Mouse (Mus musculus) heart, postnatal 36 days (tissue): ENCODE measurements around the gene St3gal3. TPM values are rescaled to one million over a fixed set of nuclear protein-coding genes. Genes with fewer than 3 reads are reported as not detected.

Source experiments
- DNase-seq, 2 experiments: peaks; one replicate each; pipeline ENCODE4 v3.0.0; 2021 to 2022
- intact Hi-C: fragments of 180-260 bp; cut with DNase I; formaldehyde crosslinking; loops from one replicate; pipeline ENCODE4 v1.15.1; 2025
- total RNA-seq, 2 experiments: library from RNA; stranded (reverse); gene quantifications; 2 replicates each; pipeline ENCODE4 v1.2.3; 2021

Gene St3gal3
- total RNA-seq, result 10 to 100 TPM; 60.3 to 66.4 TPM

DNA sequence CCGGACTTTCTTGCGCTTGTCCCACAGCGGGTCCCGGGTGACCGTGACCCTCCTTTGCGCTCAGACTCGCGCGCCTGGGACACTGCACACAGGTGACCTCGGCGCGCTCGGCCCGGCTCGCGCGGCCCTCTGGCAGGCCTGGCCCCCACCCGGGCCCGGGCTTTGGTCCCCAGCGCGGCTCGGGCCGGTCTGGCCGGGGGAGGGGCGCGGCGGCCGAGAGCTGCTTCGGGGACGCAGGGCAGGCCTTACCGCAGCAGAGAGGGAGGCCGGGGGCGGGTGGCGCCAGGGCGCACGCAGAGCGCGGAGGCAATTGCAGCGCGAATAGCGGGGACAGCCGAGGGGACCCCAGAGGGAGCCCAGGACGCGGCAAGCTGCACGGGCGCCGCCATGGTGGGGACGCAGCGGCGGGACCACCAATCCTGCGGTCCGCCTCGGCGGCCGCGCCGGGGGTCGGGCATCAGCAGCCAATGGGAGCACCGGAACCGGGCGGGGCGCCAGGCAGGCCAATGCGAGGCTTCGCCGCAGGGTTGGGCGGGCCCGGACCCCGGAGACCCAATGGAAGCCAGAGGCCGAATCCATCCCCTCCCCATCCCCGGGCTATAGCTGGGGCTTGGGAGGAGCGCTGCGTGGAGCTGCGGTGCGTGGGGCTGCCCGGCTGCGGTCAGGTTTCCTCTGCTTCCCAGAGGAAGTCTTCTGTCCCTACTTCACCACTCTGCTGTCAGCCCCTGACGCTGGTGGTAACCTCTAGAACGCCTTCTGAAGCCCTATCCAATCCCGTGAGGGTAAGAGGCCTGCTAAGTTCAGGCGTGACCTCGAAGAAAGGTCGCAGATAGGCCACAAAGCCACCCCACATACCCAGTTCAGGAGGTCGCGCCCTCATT, at the start of gene St3gal3:
TSS of gene St3gal3 (minus strand) at position 430 of the 881 bp plus-strand sequence.
- intact Hi-C loops, result loop anchor here (5.0 kb wide), 1 partner anchor 43 kb away; no protein-coding TSS in a partner anchor
- DNase-seq, result peak; percentile 96

DNA sequence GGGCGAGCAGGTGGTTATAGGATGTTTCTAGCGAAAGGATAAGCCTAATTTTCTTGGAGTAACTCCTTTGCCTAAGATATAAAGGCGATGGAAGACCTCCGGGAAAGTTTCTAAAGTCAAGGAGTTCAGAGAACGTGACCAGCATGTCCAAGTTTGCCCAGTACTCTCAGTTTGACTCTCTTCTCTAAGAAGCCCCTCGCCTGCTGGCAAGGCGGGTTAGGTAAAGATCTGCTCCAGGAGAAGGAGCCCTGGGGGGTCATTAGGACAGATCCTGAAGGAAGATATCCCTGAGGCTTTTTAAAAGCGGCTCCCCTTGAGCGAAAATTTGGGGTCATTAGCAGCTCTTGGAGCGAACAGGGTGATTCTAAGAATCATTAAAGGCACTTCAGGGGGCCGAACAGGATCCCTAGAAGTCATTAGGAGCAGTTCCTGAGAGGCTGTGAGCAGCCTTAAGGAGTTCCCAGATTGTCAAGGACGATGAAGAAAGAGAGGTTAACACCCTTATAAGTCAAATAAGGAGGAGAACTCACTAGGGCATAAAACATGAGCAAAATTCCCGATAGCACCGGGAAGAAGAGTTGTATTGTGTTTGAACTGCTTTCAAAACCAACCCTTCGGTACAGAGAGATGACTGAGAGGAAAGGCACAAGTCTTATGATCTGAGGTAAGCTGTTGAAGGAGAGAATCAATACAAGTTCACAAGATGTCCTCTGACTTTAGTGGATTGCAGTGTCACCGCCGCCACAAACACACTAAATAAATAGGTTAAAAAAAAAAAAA, 45.8 kb upstream of the St3gal3 start:
- intact Hi-C loops, result no loop called here
- DNase-seq, result no peak

DNA sequence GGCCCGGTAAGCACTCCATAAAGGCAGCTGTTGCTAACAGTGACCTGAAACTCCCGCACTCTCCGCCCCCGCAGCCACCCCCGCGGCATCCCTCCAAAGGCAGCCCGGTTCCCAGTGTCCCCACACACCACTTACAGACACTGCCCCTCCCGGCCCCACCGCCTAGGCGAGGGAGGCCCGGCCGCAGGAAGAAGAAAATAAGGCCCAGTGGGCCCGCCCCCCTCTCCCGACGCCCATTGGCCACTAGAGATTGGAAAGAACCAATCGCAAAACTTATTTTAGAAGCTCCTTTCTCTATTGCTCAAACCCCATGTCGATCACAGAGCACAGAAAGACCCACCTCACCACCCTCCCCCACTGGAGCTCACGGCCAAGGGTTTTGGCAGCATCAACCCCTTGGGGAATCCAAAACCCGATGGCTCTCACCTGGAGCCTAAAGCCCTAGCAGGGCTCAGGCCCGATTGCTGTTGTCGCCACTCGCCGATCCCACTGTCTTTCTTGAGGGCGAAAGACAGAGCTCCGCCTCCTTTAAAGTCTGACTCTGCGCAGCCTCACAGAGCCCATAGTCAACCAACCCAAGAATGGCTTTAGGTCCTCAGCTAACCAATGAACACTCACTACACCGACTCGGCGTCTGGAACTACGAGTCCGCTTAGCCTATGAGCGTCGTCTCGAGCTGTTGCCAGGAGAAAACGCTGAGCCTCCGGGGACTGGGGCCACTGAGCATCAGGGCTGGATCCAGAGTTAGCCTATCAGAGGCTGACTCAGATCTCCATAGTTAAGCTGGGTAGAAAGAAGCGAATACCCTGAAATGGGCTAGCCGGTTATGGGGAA, 45.0 kb upstream of the St3gal3 start, which contains the start of gene Kdm4a:
TSS of gene Kdm4a (minus strand) at position 577 of the 834 bp plus-strand sequence.
- intact Hi-C loops, result loop anchor here (5.0 kb wide), 1 partner anchor 42 kb away; no protein-coding TSS in a partner anchor
- DNase-seq, result peak; percentile 86 to 95

DNA sequence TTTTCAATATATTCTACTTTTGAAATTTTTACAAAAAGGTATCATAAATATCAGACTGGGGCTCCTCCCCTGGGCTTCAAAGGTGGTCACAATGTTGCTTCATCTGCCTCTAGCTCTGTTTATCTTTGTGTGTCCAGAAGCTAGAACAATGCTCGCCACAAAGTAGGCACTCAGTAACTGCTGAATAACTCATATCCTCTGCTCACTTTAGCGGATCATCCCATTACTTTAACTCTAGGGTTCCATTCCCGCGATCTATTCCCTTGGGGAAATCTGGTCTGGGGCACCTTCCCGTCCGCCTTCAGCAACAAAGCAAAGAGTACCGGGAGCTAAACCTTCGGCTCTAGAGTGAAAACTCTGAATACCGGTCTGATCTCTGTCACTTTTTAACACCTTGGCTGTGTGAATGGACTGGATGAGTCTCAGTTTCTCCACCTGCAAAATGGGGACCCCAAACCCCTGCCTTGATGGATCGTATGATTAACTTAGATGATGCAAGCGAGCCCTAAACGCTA, 44.3 kb upstream of the St3gal3 start:
- intact Hi-C loops, result loop anchor here (5.0 kb wide), 1 partner anchor 42 kb away; no protein-coding TSS in a partner anchor
- no peak for DNase-seq

DNA sequence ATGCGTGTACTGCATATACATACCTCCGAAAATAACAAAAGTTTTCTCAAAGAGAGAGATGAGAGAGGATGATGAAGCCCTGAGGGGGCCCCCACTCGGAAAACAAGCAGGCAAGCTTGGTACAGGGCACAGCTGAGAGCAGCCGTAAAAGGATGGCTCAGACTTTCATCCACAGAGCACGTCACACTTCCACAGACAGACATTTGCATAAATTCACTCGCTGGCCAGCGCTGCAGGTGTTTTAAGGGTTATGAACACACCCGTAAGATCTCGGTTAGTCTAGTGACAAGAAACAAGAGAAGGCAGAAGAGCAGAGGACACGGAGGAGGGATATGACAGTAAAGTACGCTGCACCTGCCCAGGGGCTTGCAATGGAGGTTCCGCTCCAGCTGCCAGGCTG, 37.7 kb upstream of the St3gal3 start:
- intact Hi-C loops, result no loop called here

DNA sequence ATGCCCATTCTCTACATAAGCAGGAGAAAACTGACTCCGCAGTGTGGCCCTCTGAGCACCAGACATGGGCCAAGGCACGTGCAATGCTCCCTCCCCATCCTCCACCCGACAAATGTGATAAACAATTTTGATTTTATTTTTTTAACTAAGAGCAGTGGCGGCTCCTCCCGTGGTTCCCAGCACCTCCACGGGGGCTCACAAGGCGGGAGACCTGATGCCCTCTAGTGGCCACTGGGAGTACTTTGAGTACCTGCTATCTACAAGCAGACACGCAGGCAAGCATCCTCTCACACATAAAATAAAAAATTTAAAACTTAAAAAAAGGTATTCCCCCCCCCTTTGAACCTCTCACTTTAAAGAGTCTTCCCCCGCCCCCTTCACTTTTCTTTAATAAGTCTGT, 36.3 kb upstream of the St3gal3 start:
- no peak for DNase-seq
- intact Hi-C loops, result no loop called here

More for the DNA sequence above, 37.7 kb upstream of the St3gal3 start:
- no peak for DNase-seq

DNA sequence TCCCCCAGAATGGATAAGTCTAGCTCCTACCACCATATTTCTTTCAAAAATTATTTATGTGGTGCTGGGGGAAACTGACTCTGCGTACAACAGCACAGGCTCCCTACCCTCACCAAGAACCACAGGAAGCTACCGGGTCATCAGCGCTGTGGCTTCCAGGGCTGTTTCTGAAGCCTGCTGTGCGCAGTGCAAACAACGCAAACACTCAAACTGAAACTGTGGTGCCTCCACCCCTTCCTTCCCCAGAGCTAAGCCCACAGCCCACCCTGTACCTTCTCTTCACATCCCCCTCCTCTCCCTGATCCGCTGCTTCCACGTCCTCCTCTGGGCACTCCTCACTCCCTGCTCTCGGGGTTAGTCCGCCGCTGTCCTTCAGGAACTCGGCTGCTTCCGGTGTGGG, 27.4 kb upstream of the St3gal3 start:
- DNase-seq, result no peak
- intact Hi-C loops, result no loop called here

DNA sequence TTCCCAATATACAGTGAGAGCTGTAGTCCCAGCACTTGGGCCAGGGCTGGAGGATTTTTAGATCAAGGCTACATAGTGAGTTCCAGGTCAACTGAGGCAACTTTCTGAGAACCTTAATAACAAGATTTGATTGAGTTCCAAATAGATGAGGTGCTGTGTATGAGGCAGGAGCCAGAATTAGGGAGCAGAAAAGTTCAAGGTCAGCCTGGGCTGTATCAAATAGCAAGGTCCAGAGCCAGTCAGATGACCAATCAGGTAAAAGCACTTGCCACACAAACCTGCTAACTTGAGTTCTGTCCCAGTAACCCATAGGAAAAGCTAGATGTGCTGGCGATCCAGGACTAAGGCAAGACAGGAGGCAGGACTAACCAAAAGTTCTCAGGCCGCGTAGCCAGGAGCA, 23.0 kb upstream of the St3gal3 start:
- intact Hi-C loops, result no loop called here
- no peak for DNase-seq

DNA sequence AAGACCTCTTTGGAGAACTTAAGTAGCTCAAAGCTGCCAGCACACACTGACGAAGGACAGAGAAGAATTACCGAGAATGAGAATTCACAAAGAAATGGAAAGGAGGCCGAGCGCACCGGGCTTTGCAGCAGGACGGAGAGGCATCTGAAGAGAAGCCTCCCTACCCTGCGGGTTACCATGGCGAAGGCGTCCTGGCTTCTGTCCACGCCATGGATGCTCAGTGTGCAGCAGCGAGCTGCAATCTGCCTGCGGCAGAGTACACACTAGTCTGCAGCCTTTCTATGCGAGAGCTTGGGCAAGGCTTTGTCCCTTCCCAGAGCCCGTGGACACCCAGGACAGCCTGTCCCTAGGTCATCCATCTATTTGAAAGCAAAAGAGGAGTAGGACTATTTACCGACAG, 21.8 kb upstream of the St3gal3 start:
- no peak for DNase-seq
- intact Hi-C loops, result no loop called here

DNA sequence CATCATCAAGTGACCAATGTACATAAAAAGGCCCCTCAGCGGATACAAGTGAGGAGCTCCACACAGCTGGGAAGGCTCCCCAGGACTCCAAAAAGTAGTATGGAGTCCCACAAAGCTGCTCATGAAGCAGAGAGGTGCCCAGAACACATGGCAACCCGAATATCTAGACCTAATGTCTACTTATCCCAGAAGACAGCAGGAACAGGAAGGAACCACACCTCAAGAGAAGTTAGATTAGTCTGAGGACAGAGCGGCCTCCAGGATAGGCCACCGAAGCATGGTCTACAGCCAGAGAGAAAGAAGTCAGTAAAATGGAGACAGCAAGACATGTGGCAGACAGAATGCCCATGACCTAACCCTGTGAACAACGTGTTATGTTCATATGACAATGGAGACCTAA, 20.2 kb upstream of the St3gal3 start:
- intact Hi-C loops, result no loop called here

DNA sequence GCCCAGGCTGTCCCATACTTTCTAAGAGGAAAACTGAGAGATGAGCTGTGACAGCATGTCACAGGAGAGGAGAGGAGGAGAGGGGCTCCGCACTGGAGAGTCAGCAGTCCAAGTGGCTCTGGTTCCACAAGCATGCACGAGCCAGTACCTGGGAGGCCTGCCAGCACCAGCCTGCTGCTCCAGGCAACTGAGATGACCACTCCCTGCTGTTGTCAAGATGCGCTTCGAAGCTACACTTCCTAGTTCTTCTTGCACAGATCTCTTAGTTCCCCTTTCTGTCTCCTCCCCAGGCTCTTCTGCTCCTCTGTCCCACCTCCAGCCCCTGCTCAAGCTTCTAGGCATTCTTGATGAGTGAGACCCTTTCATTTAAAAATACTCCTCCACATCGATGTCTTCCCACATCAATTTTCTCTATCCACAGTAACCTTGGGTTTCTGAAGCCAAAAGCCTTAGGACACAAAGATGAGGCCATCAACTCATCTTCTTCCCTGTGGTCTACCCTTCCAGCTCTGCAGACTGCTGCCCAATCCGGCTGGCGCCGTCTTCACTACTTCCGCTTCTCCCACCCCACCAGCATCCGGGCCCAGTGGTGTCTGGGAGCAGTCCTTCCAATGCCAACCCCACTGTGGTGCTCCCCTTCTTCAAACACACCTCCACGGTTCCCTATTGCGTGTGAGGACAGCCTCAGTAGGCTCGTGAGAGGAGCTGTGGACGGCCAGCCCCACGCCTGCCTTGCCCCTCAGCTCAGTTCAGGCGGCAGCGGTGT, 17.5 kb upstream of the St3gal3 start:
- intact Hi-C loops, result no loop called here
- DNase-seq, result peak; percentile 59

More for the DNA sequence above, 20.2 kb upstream of the St3gal3 start:
- DNase-seq, result no peak

DNA sequence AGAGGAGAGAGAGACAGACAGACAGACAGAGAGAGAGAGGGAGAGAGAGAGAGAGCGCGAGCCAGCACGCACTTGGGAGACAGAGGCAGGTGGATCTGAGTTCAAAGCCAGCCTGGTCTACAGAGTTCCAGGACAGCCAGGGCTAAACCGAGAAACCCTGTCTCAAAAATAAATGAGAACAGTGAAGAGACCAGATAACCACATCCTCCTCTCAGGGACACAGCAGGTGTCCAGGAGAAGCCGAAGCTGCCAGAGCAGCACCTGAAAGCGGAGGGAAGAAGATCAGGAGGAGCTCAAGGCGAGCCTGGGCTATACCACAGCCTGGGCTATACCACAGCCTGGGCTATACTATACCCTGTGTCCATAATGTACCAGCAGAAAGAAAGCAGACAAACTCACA, 16.1 kb upstream of the St3gal3 start:
- DNase-seq, result no peak
- intact Hi-C loops, result no loop called here

DNA sequence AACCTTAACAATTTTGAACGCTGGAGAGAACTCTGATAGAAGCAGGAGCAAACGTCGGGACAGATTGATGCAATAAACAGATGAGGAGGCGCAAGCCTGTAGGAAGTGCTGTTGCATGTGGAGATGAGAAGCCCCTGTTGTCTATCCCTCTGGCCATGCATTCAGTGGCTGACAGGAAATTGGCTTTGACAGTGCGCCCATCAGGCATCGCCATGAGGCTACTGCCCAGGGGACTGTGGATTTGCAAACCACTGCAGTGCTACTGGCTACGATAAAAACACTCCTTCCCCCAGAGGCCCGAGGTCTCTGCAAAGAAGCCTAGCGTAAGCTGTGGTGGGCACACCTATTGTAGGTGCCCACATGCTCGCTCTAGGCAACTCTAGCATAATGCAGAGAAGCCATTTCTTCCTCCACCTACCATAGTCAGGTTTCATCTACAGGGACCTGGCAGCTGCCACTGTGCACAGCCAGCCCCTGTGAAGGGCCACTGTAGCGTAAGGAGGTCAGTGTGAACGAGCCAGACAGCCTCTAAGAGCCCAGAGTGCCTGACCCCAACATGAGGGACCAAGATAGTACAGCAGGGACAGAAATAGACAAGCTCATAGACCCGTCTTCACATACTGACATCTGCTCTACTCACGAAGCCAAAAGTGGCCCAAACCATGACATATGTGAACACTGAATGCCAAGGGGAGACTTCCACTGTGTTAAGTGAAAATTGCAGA, 15.4 kb upstream of the St3gal3 start:
- intact Hi-C loops, result no loop called here
- peak in 1 of 2 experiments; percentile 26 for DNase-seq

DNA sequence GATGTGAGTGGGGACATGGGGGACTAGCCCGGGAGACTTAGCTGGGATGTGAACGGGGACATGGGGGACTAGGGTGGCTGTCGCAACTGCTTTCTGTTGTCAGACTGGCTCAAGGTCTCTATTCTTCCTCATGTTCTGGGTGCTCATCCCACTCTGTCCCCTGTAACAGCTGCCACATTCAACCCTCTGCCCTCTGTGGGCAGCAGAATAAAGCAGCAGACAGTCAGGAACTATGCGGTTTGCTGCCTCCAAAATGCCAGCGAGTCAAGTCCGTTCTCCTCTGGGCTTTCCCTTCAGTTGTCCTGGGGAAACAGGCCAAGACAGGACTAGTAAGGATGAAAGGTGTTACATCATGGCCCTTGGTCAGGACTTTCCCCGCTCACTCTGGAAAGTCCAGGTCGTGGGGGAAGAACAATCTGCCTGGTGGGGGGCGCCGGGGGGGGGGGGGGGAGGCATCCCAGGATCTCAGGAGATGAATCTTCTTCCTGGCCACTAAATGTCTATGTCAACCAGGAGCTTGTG, 14.4 kb upstream of the St3gal3 start:
- intact Hi-C loops, result no loop called here
- DNase-seq, result no peak

DNA sequence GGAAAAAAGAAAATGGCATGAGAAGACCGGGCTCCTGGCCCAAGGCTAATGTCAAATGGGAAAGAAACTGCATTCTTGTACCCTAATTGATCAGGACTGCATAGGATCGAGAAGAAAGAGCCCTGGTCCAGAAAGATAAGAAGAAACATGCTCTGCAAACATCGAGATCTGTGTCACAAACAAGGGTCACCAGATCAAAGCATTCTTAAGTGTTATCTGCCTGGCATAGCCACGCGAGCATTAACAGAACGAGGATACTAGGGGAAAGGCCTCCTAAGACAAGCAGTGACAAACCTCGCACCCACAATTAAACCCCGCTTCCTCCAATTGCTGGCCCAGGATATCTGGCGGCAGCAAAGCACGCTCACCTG, 13.6 kb upstream of the St3gal3 start:
- intact Hi-C loops, result no loop called here
- DNase-seq, result no peak

DNA sequence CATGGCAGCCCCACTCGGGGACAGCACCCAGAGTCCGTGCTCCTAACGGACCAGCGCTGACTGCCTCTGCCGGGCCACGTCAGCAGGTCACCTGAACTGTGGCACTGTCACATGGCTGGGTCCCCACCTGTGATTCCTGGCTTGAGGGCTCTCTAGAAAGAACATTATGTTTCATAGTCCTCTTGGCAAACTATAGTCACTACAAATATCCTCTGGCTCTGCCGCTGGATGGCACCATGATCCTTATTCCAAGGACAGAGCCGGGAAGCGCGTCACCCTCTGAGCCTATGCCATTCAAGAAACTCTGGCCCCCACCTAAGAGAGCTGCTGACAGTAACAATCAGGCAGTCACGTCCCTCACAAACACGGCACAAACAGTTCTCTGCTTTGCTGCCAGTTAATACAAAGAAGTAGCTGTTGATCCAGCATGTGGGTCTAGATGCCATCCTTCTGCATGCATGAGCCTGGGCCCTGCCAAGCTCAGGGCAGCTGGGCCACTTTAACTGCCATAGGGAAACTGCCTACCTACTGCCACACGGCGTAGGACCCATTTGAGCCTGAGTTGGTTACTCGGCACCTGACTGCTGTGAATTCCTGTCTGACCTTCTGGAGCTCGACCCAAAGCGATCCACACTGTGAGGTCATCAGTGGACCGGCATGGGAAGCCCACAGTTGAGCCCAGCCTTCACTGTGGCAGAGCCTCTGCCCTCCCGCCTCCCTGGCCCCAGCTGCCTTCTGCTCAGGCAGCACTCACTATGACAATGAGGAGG, 13.0 kb upstream of the St3gal3 start:
- DNase-seq, result peak; percentile 33 to 50
- intact Hi-C loops, result no loop called here

DNA sequence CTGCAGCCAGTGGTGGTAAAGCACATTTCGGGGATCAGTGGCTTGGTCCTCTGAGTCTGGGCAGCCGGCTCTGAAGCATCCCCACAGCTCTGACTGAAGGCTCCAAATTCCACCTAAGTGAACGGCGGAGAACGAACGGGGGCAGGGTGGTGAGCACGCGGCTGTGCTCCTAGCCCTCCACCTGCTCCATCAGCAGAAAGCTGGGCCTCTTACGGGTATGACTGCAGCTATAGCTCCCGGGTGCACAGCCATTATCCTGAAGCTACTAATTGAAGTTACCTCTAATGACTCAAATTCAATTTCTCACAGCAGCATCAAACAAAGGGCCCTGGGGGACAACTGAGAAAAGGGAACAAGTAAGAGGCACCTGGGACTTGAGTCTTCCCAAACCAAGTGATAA, 12.4 kb upstream of the St3gal3 start:
- DNase-seq, result no peak
- intact Hi-C loops, result no loop called here

DNA sequence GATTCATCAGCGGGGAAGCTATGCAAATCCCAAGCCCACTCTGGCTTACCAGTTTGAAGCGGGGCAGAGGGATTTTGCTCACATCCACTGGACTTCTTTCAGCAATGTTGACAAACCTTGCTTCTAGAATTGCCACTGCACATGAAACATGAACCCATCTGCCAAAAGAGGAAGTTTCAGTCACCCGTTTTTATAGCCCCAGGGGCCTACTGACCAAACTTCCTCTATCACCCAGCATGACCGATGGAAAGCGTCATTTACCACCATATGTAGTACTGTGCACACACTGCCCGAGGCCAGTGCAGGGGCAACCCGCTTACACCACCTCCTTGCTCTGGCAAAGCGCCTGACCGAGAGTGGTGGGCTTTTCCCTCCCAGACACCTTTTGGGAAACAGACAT, 9.6 kb upstream of the St3gal3 start:
- peak in 1 of 2 experiments; percentile 19 for DNase-seq
- intact Hi-C loops, result no loop called here
